Mouse (Mus musculus): ENCODE measurements around the gene Pcdh15. TPM values are rescaled to one million over a fixed set of nuclear protein-coding genes. Genes with fewer than 3 reads are reported as not detected.

Gene Pcdh15
- polyA plus RNA-seq, 1 experiment from 2014 or later = 1.3 TPM

- H3K9me3 ChIP-seq (ENCODE audit: control insufficient read depth, low read length) = no peaks in the 10 kb centered on the region
- H3K27me3 ChIP-seq (replicated peaks; ENCODE audit: control insufficient read depth, insufficient read depth, low read length) = no peaks in the 10 kb centered on the region
- WGBS = 90% methylated on average over 5 of the region's 5 CpGs
- H3K36me3 ChIP-seq (ENCODE audit: control insufficient read depth, insufficient read depth, low read length) = no peaks in the 10 kb centered on the region
- ATAC-seq (replicated peaks; ENCODE audit: low FRiP score) = no peak
- H3K9ac ChIP-seq (ENCODE audit: low read depth, low read length) = no peak overlapping the region
- H3K4me3 ChIP-seq (ENCODE audit: low read depth, low read length) = no peak overlapping the region
- DNase-seq (ENCODE audit: low spot score) = no peak
- H3K4me2 ChIP-seq = no peak overlapping the region
- H3K27ac ChIP-seq (ENCODE audit: low read depth, low read length) = no peak overlapping the region
- no peaks in the 10 kb centered on the region for H3K4me1 ChIP-seq (replicated peaks; ENCODE audit: control insufficient read depth, insufficient read depth, low read length)
These were observed 475.7 kb downstream of the Pcdh15 start for GRCm38 (mm10) chr10:73574711-73575297.

GRCm38 (mm10) chr10:73667501-73667900 is 568.4 kb downstream of the Pcdh15 start:
- DNase-seq (ENCODE audit: low spot score) = no peak
- H3K27ac ChIP-seq (ENCODE audit: low read depth, low read length) = no peak overlapping the region
- H3K9ac ChIP-seq (ENCODE audit: low read depth, low read length) = no peak overlapping the region
- H3K9me3 ChIP-seq (ENCODE audit: control insufficient read depth, low read length) = no peaks in the 10 kb centered on the region
- no peaks in the 10 kb centered on the region for H3K27me3 ChIP-seq (replicated peaks; ENCODE audit: control insufficient read depth, insufficient read depth, low read length)
- 90% methylated on average over 1 of the region's 1 CpGs for WGBS
- no peak overlapping the region for H3K4me2 ChIP-seq
- H3K4me1 ChIP-seq (replicated peaks; ENCODE audit: control insufficient read depth, insufficient read depth, low read length) = no peaks in the 10 kb centered on the region
- no peak for ATAC-seq (replicated peaks; ENCODE audit: low FRiP score)
- H3K36me3 ChIP-seq (ENCODE audit: control insufficient read depth, insufficient read depth, low read length) = no peaks in the 10 kb centered on the region
- H3K4me3 ChIP-seq (ENCODE audit: low read depth, low read length) = no peak overlapping the region

GRCm38 (mm10) chr10:73700519-73701286 is 601.6 kb downstream of the Pcdh15 start:
- ATAC-seq (replicated peaks; ENCODE audit: low FRiP score) (no peak), DNase-seq (ENCODE audit: low spot score) (no peak)
- Histone ChIP-seq H3K4me2 (no peak overlapping the region), H3K27me3 (replicated peaks; ENCODE audit: control insufficient read depth, insufficient read depth, low read length) (no peaks in the 10 kb centered on the region), H3K9ac (ENCODE audit: low read depth, low read length) (no peak overlapping the region), H3K4me1 (replicated peaks; ENCODE audit: control insufficient read depth, insufficient read depth, low read length) (no peaks in the 10 kb centered on the region), H3K9me3 (ENCODE audit: control insufficient read depth, low read length) (no peaks in the 10 kb centered on the region), H3K4me3 (ENCODE audit: low read depth, low read length) (no peak overlapping the region), H3K36me3 (ENCODE audit: control insufficient read depth, insufficient read depth, low read length) (no peaks in the 10 kb centered on the region), H3K27ac (ENCODE audit: low read depth, low read length) (no peak overlapping the region)
- 64% methylated on average over 5 of the region's 5 CpGs for WGBS

GRCm38 (mm10) chr10:73725566-73726240 is 626.6 kb downstream of the Pcdh15 start:
- Histone ChIP-seq H3K4me2 (no peak overlapping the region), H3K36me3 (ENCODE audit: control insufficient read depth, insufficient read depth, low read length) (no peaks in the 10 kb centered on the region), H3K9me3 (ENCODE audit: control insufficient read depth, low read length) (no peaks in the 10 kb centered on the region), H3K4me1 (replicated peaks; ENCODE audit: control insufficient read depth, insufficient read depth, low read length) (no peaks in the 10 kb centered on the region), H3K27me3 (replicated peaks; ENCODE audit: control insufficient read depth, insufficient read depth, low read length) (no peaks in the 10 kb centered on the region), H3K27ac (ENCODE audit: low read depth, low read length) (no peak overlapping the region), H3K9ac (ENCODE audit: low read depth, low read length) (no peak overlapping the region), H3K4me3 (ENCODE audit: low read depth, low read length) (no peak overlapping the region)
- WGBS = 75% methylated on average over 7 of the region's 7 CpGs
- DNase-seq (ENCODE audit: low spot score) = no peak
- ATAC-seq (replicated peaks; ENCODE audit: low FRiP score) = no peak

- Histone ChIP-seq H3K9me3 (ENCODE audit: control insufficient read depth, low read length) (no peaks in the 10 kb centered on the region), H3K27ac (ENCODE audit: low read depth, low read length) (no peak overlapping the region), H3K4me2 (no peak overlapping the region), H3K9ac (ENCODE audit: low read depth, low read length) (no peak overlapping the region), H3K27me3 (replicated peaks; ENCODE audit: control insufficient read depth, insufficient read depth, low read length) (no peaks in the 10 kb centered on the region), H3K36me3 (ENCODE audit: control insufficient read depth, insufficient read depth, low read length) (no peaks in the 10 kb centered on the region), H3K4me3 (ENCODE audit: low read depth, low read length) (no peak overlapping the region), H3K4me1 (replicated peaks; ENCODE audit: control insufficient read depth, insufficient read depth, low read length) (no peaks in the 10 kb centered on the region)
- DNase-seq (ENCODE audit: low spot score) (no peak), ATAC-seq (replicated peaks; ENCODE audit: low FRiP score) (no peak)
- WGBS = 81% methylated on average over 7 of the region's 7 CpGs
These were observed 634.1 kb downstream of the Pcdh15 start for GRCm38 (mm10) chr10:73733246-73733645.

GRCm38 (mm10) chr10:73749021-73749420 is 649.9 kb downstream of the Pcdh15 start:
- Histone ChIP-seq H3K9me3 (ENCODE audit: control insufficient read depth, low read length) (no peaks in the 10 kb centered on the region), H3K9ac (ENCODE audit: low read depth, low read length) (no peak overlapping the region), H3K27me3 (replicated peaks; ENCODE audit: control insufficient read depth, insufficient read depth, low read length) (no peaks in the 10 kb centered on the region), H3K4me3 (ENCODE audit: low read depth, low read length) (no peak overlapping the region), H3K36me3 (ENCODE audit: control insufficient read depth, insufficient read depth, low read length) (no peaks in the 10 kb centered on the region), H3K4me2 (no peak overlapping the region), H3K27ac (ENCODE audit: low read depth, low read length) (no peak overlapping the region), H3K4me1 (replicated peaks; ENCODE audit: control insufficient read depth, insufficient read depth, low read length) (no peaks in the 10 kb centered on the region)
- DNase-seq (ENCODE audit: low spot score) (no peak), ATAC-seq (replicated peaks; ENCODE audit: low FRiP score) (no peak)
- 68% methylated on average over 2 of the region's 2 CpGs for WGBS

GRCm38 (mm10) chr10:73753876-73754275 is 654.7 kb downstream of the Pcdh15 start:
- Histone ChIP-seq H3K4me2 (no peak overlapping the region), H3K27me3 (replicated peaks; ENCODE audit: control insufficient read depth, insufficient read depth, low read length) (no peaks in the 10 kb centered on the region), H3K9me3 (ENCODE audit: control insufficient read depth, low read length) (no peaks in the 10 kb centered on the region), H3K27ac (ENCODE audit: low read depth, low read length) (no peak overlapping the region), H3K4me3 (ENCODE audit: low read depth, low read length) (no peak overlapping the region), H3K36me3 (ENCODE audit: control insufficient read depth, insufficient read depth, low read length) (no peaks in the 10 kb centered on the region), H3K4me1 (replicated peaks; ENCODE audit: control insufficient read depth, insufficient read depth, low read length) (no peaks in the 10 kb centered on the region), H3K9ac (ENCODE audit: low read depth, low read length) (no peak overlapping the region)
- WGBS = 40% methylated on average over 3 of the region's 3 CpGs
- ATAC-seq (replicated peaks; ENCODE audit: low FRiP score) (no peak), DNase-seq (ENCODE audit: low spot score) (no peak)

GRCm38 (mm10) chr10:73782945-73783344 is 683.8 kb downstream of the Pcdh15 start:
- no peak overlapping the region for H3K27ac ChIP-seq (ENCODE audit: low read depth, low read length)
- ATAC-seq (replicated peaks; ENCODE audit: low FRiP score) = no peak
- H3K4me3 ChIP-seq (ENCODE audit: low read depth, low read length) = no peak overlapping the region
- no peaks in the 10 kb centered on the region for H3K9me3 ChIP-seq (ENCODE audit: control insufficient read depth, low read length)
- no peaks in the 10 kb centered on the region for H3K36me3 ChIP-seq (ENCODE audit: control insufficient read depth, insufficient read depth, low read length)
- H3K4me1 ChIP-seq (replicated peaks; ENCODE audit: control insufficient read depth, insufficient read depth, low read length) = no peaks in the 10 kb centered on the region
- no peak overlapping the region for H3K9ac ChIP-seq (ENCODE audit: low read depth, low read length)
- 58% methylated on average over 4 of the region's 4 CpGs for WGBS
- H3K4me2 ChIP-seq = no peak overlapping the region
- no peaks in the 10 kb centered on the region for H3K27me3 ChIP-seq (replicated peaks; ENCODE audit: control insufficient read depth, insufficient read depth, low read length)
- no peak for DNase-seq (ENCODE audit: low spot score)

Measured in liver, embryonic 11.5 days (tissue).